Mouse (Mus musculus): ENCODE measurements around the gene Fam209. TPM values are rescaled to one million over a fixed set of nuclear protein-coding genes. Genes with fewer than 3 reads are reported as not detected.

The Fam209 gene
- polyA plus RNA-seq, 1 experiment, result 0.23 TPM

DNA sequence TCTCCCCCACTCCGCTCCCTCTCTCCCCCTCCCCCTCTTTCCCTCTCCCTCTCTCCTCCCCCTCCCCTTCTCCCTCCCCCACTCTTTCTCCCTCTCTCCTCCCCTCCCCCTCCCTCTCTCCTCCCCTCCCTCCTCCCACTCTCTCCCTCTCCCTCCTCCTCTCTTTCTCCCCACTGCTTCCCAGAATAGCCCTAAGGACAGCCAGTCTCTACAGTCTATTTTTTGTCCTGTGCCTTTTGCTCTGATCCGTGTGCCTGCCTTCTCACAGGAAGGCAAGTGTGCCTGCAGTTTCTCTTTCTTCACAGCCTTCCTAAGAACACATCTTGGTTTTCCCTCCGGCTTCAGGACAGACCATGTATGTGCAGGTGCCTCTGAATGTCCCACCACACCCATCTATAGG is 5.0 kb downstream of the Fam209 start:
- no peak for DNase-seq (ENCODE audit: low read depth)

DNA sequence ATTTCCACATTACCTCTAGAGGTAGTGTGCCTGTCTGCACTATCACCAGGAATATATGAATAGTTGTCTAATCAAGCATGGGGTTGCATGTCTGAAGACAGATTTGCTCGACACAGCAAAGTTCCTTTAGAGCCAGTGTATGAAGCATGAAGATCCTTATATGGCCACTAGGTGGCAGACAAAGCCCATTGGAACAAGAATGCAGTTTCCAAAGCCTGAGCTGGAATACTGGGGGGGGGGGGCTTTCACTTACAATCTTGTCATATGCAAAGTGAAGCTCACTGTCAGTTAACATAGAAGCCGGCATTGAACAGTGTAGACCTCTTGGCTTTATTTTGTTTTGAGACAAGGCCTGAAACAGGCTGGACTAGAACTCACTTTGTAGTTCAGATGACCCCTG is 5.5 kb downstream of the Fam209 start:
- DNase-seq (ENCODE audit: low read depth), result no peak

DNA sequence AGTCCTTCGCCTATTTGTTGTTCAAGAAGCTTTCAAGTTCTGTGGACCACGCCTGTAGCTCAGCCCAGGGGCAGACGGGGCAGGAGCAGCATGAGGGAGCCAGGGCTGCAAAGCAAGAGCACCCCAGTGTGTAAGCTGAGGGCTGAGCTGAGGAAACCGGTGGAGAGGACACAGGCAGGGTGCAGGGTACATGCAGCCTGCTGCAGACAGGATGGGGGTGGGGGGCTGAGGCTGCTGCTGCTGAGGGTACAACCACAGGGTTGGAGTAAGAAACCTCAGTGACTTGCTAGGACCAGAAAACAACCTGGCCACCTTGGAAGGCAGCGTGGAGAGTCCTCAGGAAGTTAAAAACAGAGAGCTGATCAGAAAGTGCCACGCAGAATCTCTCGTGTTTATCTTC is 8.0 kb downstream of the Fam209 start:
- DNase-seq (ENCODE audit: low read depth), result no peak

DNA sequence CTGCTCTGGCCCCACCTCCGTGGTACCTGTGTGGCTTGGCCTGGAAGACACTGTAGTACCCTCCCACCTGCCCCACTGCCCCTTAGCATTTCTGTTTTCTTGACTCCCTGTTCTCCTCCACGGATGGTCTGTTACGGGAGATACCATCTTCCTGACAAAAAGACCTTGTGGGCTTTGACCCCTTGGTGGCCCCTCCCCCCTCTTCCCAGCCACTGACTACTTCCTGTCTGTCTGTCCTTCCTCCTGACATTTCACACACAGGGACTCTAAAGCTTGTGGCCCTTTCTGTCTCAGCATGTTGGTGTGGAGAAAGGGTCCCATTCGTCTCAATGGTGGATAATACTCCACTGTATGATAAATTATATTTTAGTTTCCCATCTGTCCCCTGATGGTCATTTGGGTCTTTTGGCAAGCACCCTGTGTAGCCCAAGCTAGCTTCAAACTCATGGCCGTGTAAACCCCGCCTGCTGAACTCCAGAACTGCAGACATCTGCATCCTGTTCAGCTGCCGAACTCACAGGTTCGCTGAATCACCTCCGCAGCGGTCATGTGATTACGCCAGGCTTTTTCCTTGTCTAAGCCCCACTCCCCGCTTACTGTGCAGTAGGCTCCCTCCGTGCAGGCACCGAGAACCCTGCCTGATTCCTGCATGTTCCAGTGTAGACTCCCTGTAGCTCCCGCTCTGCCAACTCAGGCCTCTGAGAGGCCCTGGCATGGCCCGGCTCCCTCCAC is 9.5 kb downstream of the Fam209 start:
- DNase-seq (ENCODE audit: low read depth), result no peak

DNA sequence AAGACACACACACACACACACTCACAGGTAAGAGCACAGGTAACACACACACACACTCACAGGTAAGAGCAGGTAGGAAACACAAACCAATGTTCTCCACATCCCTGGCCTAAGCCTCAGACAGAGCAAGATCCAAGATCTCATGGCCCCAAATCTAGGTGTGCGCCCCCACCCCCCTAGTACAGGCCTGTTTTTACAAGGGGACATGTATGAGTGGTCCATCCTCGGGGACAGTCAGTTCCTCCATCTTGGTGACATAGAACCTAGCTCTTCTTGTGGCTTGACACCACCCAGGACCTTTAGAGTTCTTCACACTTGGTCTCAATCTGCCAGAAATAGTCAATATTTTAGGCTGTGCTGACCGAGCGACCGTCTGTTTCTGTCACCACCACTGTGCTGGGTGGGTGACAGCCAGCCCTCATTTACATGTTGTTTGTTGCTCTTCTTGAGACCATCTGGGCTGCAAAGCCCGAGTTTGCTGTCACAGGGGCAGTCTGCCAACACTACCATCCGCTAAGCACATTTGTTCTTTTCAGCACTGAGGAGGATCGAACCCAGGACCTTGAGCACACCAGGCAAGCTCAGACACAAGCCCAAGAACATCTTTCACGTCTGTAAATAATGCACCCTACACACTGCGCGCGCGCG is 11.6 kb downstream of the Fam209 start:
- no peak for DNase-seq (ENCODE audit: low read depth)

DNA sequence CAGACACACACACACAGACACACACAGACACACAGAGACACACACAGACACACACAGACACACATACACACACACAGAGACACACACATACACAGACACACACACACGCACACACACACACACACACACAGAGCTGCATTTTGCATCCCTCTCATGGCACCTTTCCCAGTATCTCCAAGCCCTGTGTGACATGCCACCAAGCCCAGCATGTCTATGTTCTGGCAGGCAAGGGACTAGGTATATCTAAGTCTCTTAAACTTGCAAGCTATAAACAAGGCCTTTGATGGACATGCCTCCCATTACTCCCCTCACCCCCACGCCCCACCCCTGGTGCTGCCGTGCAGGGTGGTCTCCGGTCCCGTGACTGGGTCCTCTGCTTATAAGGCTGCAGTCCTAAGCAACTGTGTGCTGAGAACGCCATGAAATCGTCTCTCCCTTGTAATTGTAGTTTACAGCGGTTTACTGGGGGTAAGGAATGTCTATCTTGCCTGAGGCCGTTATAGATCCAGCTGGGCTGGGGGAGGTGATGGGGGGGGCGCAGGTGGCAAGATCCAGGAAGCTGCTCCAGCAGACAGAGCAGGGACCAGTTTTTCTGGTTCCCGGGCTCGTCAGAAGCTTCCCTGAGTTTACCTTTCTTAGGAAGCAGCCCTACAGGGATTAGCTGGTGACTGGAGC is 12.5 kb downstream of the Fam209 start:
- no peak for DNase-seq (ENCODE audit: low read depth)

DNA sequence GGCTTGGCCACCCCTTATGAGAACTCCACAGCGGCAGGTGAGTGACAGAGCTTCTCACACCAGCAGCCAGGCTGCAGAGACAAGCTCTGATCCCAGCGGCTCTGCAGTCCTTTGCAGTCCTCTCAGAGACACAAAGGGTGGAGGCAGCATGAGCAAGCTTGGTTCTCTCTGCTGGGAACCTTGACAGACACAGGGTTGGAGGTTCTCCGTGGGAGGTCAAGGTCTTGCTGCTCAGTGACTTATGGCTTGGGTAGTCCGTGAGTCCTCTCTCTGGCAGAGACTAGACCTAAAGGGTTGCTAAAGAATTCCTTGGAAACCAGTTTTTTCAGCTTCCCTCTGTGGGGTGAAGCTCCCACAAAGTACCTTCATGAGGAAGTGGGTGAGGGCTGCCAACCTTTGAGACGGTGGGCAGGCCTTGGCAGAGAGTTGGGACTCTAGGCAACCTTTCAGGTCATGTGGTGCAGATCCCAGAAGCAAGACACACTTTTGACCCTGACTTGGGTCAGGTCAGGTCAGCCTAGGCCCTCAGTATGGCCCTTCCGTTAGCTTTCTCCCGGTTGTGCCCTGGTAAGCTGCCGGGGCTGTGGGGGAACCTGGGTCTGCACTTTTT is 24.5 kb downstream of the Fam209 start:
- DNase-seq (ENCODE audit: low read depth), result no peak

DNA sequence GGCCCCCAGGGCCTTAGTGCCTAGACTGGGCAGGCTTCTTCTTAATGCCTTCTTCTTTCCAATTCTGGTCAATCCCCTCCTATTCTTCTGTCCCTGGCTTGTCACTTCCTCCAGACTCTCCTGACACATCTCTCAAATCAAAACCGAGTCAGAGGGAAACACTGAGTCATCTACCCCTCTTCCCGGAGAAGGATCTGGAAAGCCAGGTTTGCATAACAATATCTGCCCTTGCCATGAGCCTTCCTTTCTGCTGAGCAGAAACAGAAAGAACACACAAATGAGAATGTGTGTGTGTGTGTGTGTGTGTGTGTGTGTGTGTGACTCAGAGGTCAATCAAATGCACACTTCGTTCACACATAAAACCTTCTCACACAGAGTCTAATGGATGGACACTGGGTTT is 26.5 kb downstream of the Fam209 start:
- DNase-seq (ENCODE audit: low read depth), result no peak

DNA sequence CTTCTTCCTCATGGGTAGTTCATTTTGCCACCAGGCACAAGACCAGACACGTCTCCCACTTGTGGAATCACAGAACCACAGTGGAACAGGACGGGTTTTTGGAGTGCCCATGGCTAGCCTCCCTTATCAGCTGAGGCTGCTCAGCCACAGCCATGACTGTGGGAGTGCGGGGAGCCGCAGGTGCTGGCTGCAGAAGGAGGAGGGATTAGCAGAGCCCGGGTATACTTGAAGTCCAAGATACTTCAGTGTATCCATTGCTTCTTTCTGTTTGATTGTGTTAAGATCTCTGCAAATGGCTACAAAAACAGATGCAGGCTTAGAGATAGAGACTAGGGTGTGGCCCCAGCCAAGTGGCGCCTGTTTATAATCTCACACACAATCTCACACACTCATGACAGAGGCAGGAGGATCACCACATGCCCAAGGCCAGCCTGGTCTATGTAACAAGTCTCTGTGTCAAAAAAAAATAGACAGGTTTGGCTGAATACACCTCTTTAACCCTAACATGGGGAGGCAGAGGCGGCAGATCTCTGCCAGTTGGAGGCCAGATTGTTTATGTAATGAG is 28.5 kb downstream of the Fam209 start:
- DNase-seq (ENCODE audit: low read depth), result no peak

DNA sequence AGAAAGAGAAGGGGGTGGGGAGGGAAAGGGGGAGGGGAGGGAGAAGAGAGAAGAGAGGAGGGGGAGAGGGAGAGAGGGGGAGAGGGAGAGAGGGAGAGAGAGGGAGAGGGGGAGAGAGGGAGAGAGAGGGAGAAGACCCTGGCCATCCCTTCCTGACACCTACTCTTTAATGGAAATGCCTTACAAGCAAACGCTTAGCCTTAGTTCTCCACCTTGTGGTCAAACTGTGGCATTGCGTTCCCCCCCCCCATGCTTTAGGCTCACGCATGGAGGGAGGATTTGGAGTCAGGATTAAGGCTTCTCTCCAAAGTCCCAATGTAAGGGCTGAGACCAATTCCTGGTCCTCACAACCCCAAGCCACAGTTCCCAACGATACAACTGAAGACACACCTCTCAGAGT is 29.0 kb downstream of the Fam209 start:
- no peak for DNase-seq (ENCODE audit: low read depth)

DNA sequence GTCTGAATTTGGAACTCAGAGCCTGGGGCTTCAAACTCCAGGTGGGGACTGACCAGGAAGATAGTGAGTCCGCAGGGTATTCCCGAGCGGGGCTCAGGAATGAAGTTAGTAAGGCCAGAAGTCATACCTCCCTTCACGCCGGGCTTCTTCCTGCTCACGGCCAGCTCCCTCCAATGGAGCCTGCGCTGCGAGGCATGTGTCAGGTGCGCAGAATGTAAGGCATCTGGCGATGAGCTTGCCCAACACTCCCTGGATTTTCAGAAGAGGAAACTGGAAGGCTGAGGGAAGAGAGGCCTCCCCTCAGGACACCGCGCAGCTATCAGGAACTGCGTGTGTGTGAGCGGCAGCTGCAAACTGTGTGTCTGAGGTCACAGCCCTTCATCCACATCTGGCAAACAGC is 29.8 kb downstream of the Fam209 start:
- no peak for DNase-seq (ENCODE audit: low read depth)

DNA sequence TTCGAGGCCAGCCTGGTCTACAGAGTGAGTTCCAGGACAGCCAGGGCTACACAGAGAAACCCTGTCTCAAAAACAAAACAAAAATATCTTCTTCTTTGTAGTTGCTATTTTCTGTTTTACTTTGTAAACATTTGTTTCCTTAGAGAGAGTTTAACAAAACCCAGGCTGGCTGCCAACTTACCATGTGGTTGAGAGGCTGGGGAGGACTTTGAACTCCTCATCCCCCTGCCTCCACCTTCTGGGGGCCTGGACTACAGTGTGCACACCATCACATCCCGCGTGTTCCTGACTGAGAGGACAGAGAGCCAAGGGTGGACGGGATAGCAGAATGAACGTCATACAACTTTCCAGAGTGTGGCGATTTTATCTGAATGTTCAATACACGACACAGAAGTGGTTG is 33.8 kb downstream of the Fam209 start:
- DNase-seq (ENCODE audit: low read depth), result no peak

DNA sequence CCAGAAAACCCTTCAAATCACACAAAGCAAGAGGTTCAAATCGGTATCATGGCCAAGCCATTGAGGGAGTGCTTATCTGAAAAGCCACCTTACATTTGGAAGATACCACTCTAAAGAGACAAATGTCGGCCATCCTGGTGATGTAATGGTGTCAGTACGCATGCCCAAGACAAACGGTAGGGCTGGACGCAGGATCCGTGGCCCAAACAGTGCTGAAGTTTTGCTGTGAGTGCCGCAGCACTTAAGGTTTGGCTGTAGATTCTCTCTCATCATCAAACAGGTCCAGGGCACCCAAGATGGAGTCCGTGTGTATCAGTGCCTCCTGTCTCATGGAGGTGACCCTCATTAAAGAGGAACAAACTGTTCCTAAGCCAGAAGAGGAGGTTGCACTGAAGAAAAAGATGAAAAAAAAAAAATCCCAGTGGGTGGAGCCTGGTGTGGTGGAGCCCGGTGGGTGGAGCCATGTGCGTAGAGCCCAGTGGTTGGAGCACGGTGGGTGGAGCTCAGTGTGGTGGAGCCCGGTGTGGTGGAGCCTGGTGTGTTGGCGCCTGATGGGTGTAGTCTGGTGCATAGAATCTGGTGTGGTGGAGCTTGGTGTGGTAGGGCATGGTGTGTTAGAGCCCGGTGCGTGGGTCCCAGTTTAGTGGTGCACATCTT is 37.9 kb downstream of the Fam209 start:
- DNase-seq (ENCODE audit: low read depth), result no peak

DNA sequence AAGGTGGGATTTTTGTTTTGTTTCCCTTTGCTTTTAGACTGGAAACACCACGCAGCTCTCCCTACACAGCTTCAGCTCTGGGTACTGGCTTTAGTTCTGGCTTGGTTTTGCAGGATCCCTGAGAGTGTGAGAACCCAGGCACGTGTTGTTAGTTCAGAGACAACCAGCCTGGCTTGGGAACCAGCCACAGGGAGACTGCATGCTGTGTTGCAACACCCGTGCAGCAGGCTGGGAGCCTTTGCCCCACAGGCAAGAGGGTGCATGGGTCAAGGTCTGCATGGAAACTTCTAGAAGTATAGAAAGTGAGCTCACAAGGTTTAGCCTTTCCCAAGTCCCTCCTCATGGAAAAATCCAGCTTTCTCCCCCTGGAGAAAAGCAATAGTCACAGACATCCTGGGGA is 38.6 kb downstream of the Fam209 start:
- DNase-seq (ENCODE audit: low read depth), result no peak

DNA sequence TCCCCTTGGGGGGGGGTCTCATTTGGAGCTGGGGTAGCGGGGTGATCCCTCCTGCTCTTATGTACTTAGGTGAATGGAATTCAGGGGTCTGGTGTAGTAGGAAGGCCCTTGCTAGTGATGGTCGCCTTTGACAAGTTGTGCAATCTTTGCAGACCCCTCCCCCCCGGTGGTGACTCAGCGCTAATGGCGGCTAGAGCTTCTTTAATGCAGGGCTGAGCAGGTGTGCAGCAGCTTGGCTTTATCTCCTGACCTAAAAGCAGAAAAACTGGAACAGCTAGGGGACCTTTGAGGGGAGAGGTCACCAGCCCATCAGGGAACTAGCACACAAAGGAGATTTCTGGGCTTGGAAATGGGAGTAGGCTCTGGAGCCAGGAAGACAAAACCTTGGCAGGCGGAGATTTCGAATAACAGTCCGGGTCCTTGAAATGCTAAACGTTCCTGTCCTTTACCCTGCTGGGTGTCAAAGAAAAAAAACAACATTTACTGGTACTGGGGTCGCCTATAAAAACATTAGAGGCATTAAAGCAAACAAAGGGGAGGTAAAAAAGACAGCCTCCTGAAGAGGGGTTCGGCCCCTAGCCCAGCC is 44.2 kb downstream of the Fam209 start:
- DNase-seq (ENCODE audit: low read depth), result no peak

DNA sequence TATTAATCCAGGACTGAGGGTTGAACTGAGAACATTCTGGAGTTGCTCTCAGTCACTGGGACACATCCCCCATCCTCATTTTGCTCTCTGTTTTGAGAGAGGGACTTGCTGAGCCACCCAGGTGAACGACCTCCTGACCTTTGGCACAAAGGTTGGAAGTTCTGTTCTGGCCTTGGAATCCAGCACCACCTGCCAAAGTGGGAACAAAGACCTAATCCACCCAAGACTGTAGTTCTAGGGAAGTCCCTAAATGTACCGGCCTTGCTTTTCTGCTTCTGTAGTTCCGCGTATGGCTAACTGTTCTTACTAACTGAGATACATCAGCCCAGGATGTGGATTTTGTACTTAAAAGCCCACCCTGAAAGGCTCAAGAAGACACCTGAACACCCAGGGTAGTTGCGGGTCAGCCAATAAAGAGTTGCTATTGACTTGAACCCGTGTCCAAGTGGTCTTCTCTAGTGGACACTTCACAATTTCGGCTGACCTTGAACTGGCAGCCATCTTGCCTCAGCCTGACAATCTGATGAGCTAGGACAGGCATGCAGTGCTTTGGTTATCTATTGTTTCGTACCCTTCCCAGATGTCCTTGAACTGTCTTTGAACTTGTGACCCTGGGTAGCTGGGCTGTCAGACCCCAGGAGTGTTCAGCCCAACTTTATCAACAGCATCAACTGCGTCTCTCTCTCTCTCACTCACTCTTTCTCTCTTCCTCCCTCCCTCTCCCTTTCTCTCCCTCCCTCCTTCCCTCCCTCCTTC is 48.5 kb downstream of the Fam209 start:
- DNase-seq (ENCODE audit: low read depth), result no peak

DNA sequence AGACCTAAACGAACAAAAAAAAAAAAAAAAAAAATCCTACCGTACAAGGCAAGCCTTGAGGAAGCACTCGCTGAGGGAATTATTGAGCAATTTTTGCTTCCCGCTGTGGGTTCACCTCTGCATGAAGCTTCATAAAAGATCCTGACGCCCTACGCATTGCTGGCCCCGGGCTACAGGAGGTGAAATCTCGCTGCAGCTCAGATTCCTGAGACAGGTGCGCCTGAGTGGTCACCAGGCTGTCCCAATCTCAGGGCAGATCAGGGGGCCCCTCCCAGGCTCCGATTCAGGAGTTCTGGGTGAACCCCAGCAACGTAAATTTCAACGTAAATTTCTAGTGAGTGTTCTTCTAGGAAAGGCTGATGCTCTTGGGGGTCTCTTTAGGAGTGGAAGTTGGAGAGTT is 50.2 kb downstream of the Fam209 start:
- no peak for DNase-seq (ENCODE audit: low read depth)

Data from gonadal fat pad, adult 2 months (tissue).